Mouse (Mus musculus): ENCODE measurements around the gene Chid1.
A peak's percentile ranks its signal among the peaks of the same experiment; 100 is the strongest.

Gene Chid1

GRCm38 (mm10) chr7:141558946-141559345, 19.3 kb upstream of the Chid1 start:
- no peak for DNase-seq (ENCODE audit: low spot score)

- DNase-seq (ENCODE audit: low spot score): no peak
Measured at GRCm38 (mm10) chr7:141558329-141558776, 18.7 kb upstream of the Chid1 start.

- DNase-seq (ENCODE audit: low spot score): no peak
Measured at GRCm38 (mm10) chr7:141550464-141550863, 10.8 kb upstream of the Chid1 start.

GRCm38 (mm10) chr7:141549432-141550061, 9.9 kb upstream of the Chid1 start:
- DNase-seq (ENCODE audit: low spot score): no peak

- DNase-seq (ENCODE audit: low spot score): no peak
Measured at GRCm38 (mm10) chr7:141544654-141545053, 5.0 kb upstream of the Chid1 start.

- DNase-seq (ENCODE audit: low spot score): no peak
Measured at GRCm38 (mm10) chr7:141542588-141542987, 2.9 kb upstream of the Chid1 start.

DNA sequence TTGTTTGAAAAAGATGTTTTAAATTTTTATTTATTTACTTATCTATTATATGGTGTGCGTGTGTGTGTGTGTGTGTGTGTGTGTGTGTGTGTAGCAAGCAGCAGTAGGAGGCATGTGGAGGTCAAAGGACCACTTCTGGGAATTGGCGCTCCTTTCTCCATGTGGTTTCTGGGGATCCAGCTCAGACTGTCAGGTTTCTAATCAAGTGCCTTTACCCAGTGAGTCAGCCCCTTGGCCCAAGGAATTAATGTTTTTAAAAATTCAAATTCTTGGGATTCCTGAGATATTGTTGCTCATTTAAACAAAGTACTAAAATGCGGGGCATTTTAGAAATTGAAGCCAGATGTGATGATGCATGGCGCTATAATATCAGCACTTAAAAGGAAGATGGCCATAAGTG, 2.0 kb upstream of the Chid1 start:
- DNase-seq (ENCODE audit: low spot score): no peak

DNA sequence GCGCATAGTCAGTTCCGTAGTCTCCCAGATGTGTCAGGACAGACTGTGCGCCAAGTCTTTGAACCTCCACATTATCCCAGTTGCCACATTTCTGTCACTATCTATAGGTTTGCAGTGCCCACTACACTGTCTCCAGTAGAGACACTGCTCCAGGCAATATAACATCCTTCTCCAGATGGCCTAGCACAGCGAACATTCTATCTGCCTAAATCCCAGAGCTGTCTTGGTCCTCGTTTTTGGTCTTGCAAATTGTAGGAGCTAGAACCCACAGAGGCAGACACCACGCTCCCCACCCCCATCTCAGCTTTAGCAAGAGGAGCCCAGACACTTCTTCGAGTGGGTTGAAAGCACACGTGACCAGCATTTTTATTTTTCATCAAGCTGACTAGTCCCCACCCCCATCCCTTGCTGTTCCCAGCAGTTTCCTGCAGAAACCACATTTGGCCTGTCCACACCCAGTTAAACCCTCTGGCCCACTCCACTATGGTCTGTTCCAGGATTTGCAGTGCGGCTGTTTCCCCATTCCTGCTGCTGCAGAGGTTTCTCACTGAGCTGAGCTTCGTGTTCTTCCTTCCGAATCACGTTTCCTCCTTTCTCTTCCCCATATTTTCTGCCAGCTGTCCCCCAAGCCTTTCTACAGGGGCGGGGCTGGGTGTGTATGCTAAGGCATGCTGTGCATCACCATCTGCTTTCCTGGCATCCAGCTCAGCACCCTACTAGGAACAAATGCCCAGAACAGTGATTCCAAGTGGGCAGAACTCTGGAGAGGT, 840 bp upstream of the Chid1 start:
- no peak for DNase-seq (ENCODE audit: low spot score)

- no peak for DNase-seq (ENCODE audit: low spot score)
Measured at GRCm38 (mm10) chr7:141538852-141539555, 653 bp downstream of the Chid1 start.

DNA sequence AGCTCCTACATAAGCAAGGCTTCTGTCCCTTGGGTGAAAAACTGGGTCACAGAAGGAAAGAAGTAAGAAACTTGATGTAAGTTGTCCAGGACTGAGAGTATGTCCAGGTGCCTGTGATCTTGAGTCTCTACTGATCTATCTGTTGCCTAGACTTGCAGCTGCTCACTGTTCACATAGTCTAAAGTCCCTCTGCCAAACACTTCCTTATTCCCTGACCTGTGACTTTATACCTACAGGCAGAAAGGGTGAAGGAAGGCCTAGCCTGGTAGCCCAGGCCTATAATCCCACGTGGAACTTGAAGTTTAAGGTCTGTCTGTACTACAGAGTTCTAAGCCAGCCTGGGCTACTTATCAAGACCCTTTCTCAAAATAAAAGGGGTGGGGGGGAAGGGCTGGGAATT, 4.1 kb downstream of the Chid1 start:
- DNase-seq (ENCODE audit: low spot score): no peak

GRCm38 (mm10) chr7:141525580-141525925, 14.1 kb downstream of the Chid1 start:
- no peak for DNase-seq (ENCODE audit: low spot score)

DNA sequence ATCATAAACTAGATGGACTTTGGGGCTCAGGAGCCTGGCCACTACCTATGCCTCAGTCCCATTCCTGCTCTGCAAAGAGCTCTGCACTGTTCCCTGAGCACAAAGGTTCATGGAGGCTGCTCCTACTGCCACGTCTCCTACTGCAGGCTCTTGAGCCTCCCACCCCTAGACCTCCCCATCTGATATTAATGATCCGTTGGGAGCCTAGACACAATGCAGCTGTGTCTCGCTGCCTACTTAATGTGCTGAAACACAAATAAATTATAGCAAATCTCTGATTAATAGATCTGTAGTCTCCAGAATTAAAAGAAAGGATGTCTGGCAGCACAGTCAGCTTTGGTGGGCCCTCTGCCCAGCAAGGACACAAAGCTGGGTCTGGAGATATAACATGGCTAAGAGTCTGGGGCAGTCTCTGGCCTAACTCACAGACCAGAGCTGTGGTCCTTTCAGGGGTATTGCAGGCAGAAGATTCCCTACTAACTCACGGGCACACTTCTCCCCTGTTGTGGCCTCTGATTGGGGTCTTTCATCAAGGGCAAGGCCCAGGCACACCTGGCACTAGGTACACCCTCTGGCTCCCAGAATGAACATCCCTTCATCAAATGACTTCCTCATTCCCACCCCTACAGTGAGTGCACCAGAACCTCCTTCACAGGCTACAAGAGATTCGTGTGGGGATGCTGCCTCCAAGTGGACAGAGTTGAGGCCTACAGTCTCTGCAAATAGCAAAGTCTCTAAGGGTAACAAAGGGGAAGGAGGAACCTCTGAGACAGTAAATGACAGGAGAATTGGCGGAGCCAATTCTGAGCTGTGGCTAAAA, 14.7 kb downstream of the Chid1 start:
- DNase-seq (ENCODE audit: low spot score): peak; percentile 59

GRCm38 (mm10) chr7:141524271-141524670, 15.4 kb downstream of the Chid1 start:
- DNase-seq (ENCODE audit: low spot score): no peak

DNA sequence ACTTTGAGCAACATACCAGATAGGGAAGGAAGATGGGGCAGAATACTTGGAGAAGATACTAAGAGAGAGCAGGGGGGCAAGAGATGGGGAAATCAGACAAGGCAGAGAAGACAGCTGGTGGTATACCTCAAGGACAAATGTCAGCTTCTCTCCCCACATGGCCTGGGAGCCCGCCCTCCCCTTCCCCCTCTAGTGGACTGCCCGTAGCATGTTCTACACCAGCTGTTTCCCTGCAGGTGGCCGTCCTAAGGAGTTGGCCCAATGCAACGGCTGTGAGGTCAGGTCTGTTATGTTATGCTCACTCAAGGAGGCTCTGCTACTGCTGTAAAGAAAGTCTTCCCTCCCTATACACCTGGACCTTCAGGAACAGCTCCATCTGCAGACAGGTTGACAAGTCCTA, 16.6 kb downstream of the Chid1 start:
- DNase-seq (ENCODE audit: low spot score): no peak

DNA sequence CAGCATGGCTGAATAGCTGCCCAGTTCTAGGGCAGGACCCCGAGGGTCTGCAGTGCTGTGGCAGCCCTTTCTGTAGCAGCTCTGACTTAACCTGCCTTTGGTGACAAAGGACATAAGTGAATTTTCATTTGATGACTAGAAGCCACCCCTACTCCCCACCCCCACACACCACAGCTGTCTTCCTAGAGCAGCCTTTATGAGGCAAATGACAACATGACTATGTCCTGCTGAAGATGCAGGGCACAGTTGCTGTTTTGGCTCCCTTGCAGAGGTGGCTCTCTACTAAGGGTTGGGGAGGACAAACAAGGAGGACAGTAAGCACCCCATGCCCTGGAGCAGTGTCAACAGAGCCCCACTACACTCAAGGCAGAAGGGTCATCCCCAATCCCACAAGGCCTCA, 19.9 kb downstream of the Chid1 start:
- no peak for DNase-seq (ENCODE audit: low spot score)

- DNase-seq (ENCODE audit: low spot score): no peak
Measured at GRCm38 (mm10) chr7:141518926-141519325, 20.7 kb downstream of the Chid1 start.

DNA sequence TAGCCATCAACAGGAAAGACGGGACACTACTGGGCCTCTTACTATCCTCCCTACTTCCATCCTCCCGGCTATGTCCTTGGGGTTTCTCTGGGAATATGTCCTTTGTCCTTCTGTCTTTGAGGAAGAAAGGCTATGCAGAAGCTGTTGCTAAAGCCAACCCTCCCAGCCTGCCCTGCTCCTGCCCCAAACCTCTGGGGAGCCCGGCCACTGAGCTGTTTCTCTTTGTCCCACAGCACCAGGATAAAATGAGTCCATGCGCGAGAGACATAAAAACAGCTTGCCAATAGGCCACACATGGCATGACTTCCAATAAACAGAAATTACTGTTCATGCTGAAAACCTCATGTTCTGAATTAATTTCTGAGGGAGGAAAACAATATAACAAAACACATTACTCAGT, 21.4 kb downstream of the Chid1 start:
- no peak for DNase-seq (ENCODE audit: low spot score)

GRCm38 (mm10) chr7:141517638-141518037, 22.0 kb downstream of the Chid1 start:
- no peak for DNase-seq (ENCODE audit: low spot score)

- no peak for DNase-seq (ENCODE audit: low spot score)
Measured at GRCm38 (mm10) chr7:141510681-141511191, 28.9 kb downstream of the Chid1 start.

- no peak for DNase-seq (ENCODE audit: low spot score)
Measured at GRCm38 (mm10) chr7:141510196-141510595, 29.5 kb downstream of the Chid1 start.

DNA sequence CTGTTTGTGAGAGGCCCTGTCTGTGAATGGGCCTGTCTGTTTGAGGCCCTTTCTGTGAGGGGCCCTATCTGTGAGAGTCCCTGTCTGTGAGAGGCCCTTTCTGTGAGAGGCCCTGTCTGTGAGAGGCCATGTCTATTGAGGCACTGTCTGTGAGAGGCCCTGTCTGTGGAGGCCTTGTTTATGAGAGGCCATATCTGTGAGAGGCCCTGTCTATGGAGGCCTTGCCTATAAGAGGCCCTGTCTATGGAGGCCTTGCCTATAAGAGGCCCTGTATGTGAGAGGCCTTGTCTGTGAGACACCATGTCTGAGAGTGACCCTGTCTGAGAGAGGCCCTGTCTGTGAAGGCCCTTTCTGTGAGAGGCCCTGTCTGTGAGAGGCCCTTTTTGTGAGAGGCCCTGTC, 31.5 kb downstream of the Chid1 start:
- DNase-seq (ENCODE audit: low spot score): no peak

DNA sequence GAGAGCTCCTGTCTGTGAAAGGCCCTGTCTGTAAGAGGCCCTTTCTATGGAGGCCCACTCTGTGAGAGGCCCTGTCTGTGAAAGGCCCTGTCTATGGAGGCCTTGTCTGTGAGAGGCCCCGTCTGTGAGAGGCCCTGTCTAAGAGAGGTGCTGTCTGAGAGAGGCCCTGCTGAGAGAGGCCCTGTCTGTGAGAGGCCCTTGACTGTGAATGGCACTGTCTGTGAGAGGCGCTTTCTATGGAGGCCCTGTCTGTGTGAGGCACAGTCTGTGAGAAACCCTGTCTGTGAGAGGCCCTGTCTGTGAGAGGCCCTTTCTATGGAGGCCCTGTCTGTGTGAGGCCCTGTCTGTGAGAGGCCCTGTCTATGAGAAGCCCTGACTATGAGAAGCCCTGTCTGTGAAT, 33.4 kb downstream of the Chid1 start:
- DNase-seq (ENCODE audit: low spot score): no peak

All from T-cell, adult 2 months (primary cell).